Mouse (Mus musculus): Measurements from ENCODE around the gene Nav2. TPM values are rescaled to one million over a fixed set of nuclear protein-coding genes. Genes with fewer than 3 reads are reported as not detected.

The Nav2 gene
- total and polyA plus RNA-seq, 3 experiments = under 0.01 TPM; not detected in 2

GRCm38 (mm10) chr7:49343081-49343600 is 434.6 kb downstream of the Nav2 start:
- no peaks in the 10 kb centered on the region for H3K4me1 ChIP-seq (ENCODE audit: control insufficient read depth in 1 of 2, insufficient read depth in 2 of 2)
- no peak overlapping the region for H3K4me2 ChIP-seq (ENCODE audit: insufficient read depth, low read depth, poor library complexity, severe bottlenecking)
- H3K27me3 ChIP-seq (replicated peaks) = peaks cover 52% of the 10 kb centered on the region
- dilution Hi-C loops (cut with MboI; ENCODE audit: extremely low pct_ligation_motif_present, extremely low pct_unique_long_range_greater_than_20kb, low sequenced_read_pairs) (no loop called here), in situ Hi-C loops (cut with MboI; ENCODE audit: low pct_ligation_motif_present, low pct_unique_long_range_greater_than_20kb, low sequenced_read_pairs) (no loop called here)
- H3K36me3 ChIP-seq (replicated peaks in 1 of 2; ENCODE audit: control insufficient read depth in 1 of 2, insufficient read depth in 1 of 2, low read length in 1 of 2) = no peaks in the 10 kb centered on the region
- H3K27ac ChIP-seq (ENCODE audit: insufficient read depth, low read depth) = no peak overlapping the region
- DNase-seq (ENCODE audit: extremely low read depth) = no peak
- no peaks in the 10 kb centered on the region for H3K9me3 ChIP-seq (replicated peaks; ENCODE audit: low read length)
- no peak for TF ChIP-seq CHD2 (IDR thresholded peaks at IDR 0.05; ENCODE audit: low read length)
- no peak for TF ChIP-seq CHD1 (IDR thresholded peaks at IDR 0.05; ENCODE audit: low read depth, low read length)
- TF ChIP-seq IRF4 (IDR thresholded peaks at IDR 0.05; ENCODE audit: low read depth, low read length) = no peak
- no peak for TF ChIP-seq USF2 (conservative IDR thresholded peaks at IDR 0.05; ENCODE audit: low read depth, low read length)
- TF ChIP-seq RCOR1 (conservative IDR thresholded peaks at IDR 0.05; ENCODE audit: low read depth, low read length) = no peak
- TF ChIP-seq E2F4 (IDR thresholded peaks at IDR 0.05; ENCODE audit: insufficient replicate concordance, low read depth, low read length) = no peak
- TF ChIP-seq EP300 (IDR thresholded peaks at IDR 0.05; ENCODE audit: low read length) = no peak
- TF ChIP-seq MAX (IDR thresholded peaks at IDR 0.05; ENCODE audit: low read length) = no peak
- TF ChIP-seq JUN (IDR thresholded peaks at IDR 0.05; ENCODE audit: insufficient read depth, low read depth, low read length) = no peak
- no peak for TF ChIP-seq HCFC1 (IDR thresholded peaks at IDR 0.05; ENCODE audit: low read depth, low read length)
- TF ChIP-seq ZC3H11A (IDR thresholded peaks at IDR 0.05; ENCODE audit: low read depth, low read length) = no peak
- TF ChIP-seq MAFK (IDR thresholded peaks at IDR 0.05; ENCODE audit: insufficient replicate concordance, low read length) = no peak
- TF ChIP-seq POLR2A (IDR thresholded peaks at IDR 0.05; ENCODE audit: low read depth, low read length) = no peak
- TF ChIP-seq MXI1 (IDR thresholded peaks at IDR 0.05; ENCODE audit: low read depth, low read length) = no peak
- no peak for TF ChIP-seq MEF2A (IDR thresholded peaks at IDR 0.05; ENCODE audit: borderline replicate concordance, low read depth, low read length)
- no peak for TF ChIP-seq TBP (conservative IDR thresholded peaks at IDR 0.05; ENCODE audit: low read depth, low read length)
- TF ChIP-seq PAX5 (IDR thresholded peaks at IDR 0.05; ENCODE audit: low read length) = no peak
- H3K79me2 ChIP-seq (replicated peaks; ENCODE audit: control insufficient read depth, extremely low read depth, insufficient read depth, poor library complexity, severe bottlenecking) = no peaks in the 10 kb centered on the region
- no peak overlapping the region for H3K9ac ChIP-seq (ENCODE audit: insufficient read depth, low read depth)
- no peak overlapping the region for H3K4me3 ChIP-seq (replicated peaks in 1 of 3; ENCODE audit: low read depth in 2 of 3, low read length in 2 of 3, poor library complexity in 1 of 3)

- Histone ChIP-seq H3K9ac (ENCODE audit: insufficient read depth, low read depth) (no peak overlapping the region), H3K4me2 (ENCODE audit: insufficient read depth, low read depth, poor library complexity, severe bottlenecking) (no peak overlapping the region), H3K9me3 (replicated peaks; ENCODE audit: low read length) (no peaks in the 10 kb centered on the region), H3K4me3 (replicated peaks in 1 of 3; ENCODE audit: low read depth in 2 of 3, low read length in 2 of 3, poor library complexity in 1 of 3) (no peak overlapping the region), H3K27ac (ENCODE audit: insufficient read depth, low read depth) (no peak overlapping the region), H3K36me3 (replicated peaks in 1 of 2; ENCODE audit: control insufficient read depth in 1 of 2, insufficient read depth in 1 of 2, low read length in 1 of 2) (no peaks in the 10 kb centered on the region), H3K27me3 (replicated peaks) (peaks cover 58% of the 10 kb centered on the region), H3K4me1 (ENCODE audit: control insufficient read depth in 1 of 2, insufficient read depth in 2 of 2) (no peaks in the 10 kb centered on the region), H3K79me2 (replicated peaks; ENCODE audit: control insufficient read depth, extremely low read depth, insufficient read depth, poor library complexity, severe bottlenecking) (no peaks in the 10 kb centered on the region)
- dilution Hi-C loops (cut with MboI; ENCODE audit: extremely low pct_ligation_motif_present, extremely low pct_unique_long_range_greater_than_20kb, low sequenced_read_pairs) = no loop called here
- TF ChIP-seq E2F4 (IDR thresholded peaks at IDR 0.05; ENCODE audit: insufficient replicate concordance, low read depth, low read length) (no peak), NRF1 (IDR thresholded peaks at IDR 0.05; ENCODE audit: low read depth, low read length) (no peak), MAZ (IDR thresholded peaks at IDR 0.05; ENCODE audit: low read depth, low read length) (no peak), ETS1 (conservative IDR thresholded peaks at IDR 0.05; ENCODE audit: low read depth, low read length) (no peak), POLR2A (IDR thresholded peaks at IDR 0.05; ENCODE audit: low read depth, low read length) (no peak), MXI1 (IDR thresholded peaks at IDR 0.05; ENCODE audit: low read depth, low read length) (no peak), MEF2A (IDR thresholded peaks at IDR 0.05; ENCODE audit: borderline replicate concordance, low read depth, low read length) (no peak), IRF4 (IDR thresholded peaks at IDR 0.05; ENCODE audit: low read depth, low read length) (no peak), USF2 (conservative IDR thresholded peaks at IDR 0.05; ENCODE audit: low read depth, low read length) (no peak), HCFC1 (IDR thresholded peaks at IDR 0.05; ENCODE audit: low read depth, low read length) (no peak), EP300 (IDR thresholded peaks at IDR 0.05; ENCODE audit: low read length) (no peak), KAT2A (IDR thresholded peaks at IDR 0.05; ENCODE audit: insufficient replicate concordance, low read length) (no peak), ZMIZ1 (IDR thresholded peaks at IDR 0.05; ENCODE audit: low read depth, low read length) (no peak), CHD2 (IDR thresholded peaks at IDR 0.05; ENCODE audit: low read length) (no peak), UBTF (IDR thresholded peaks at IDR 0.05; ENCODE audit: low read depth, low read length) (no peak), TBP (conservative IDR thresholded peaks at IDR 0.05; ENCODE audit: low read depth, low read length) (no peak), CTCF (conservative IDR thresholded peaks at IDR 0.05 in 1 of 2, IDR thresholded peaks at IDR 0.05 in 1 of 2; ENCODE audit: low read depth in 2 of 2, low read length in 2 of 2) (no peak), NELFE (IDR thresholded peaks at IDR 0.05; ENCODE audit: low read depth, low read length) (no peak)
- in situ Hi-C loops (cut with MboI; ENCODE audit: low pct_ligation_motif_present, low pct_unique_long_range_greater_than_20kb, low sequenced_read_pairs) = no loop called here
- DNase-seq (ENCODE audit: extremely low read depth) = no peak
These were observed 435.4 kb downstream of the Nav2 start for GRCm38 (mm10) chr7:49343752-49344484.
